Mouse (Mus musculus): ENCODE measurements around the gene Foxa2. TPM values are rescaled to one million over a fixed set of nuclear protein-coding genes. Genes with fewer than 3 reads are reported as not detected.

The Foxa2 gene
- total and polyA plus RNA-seq, 3 experiments: 0.35 TPM; not detected in 2

DNA sequence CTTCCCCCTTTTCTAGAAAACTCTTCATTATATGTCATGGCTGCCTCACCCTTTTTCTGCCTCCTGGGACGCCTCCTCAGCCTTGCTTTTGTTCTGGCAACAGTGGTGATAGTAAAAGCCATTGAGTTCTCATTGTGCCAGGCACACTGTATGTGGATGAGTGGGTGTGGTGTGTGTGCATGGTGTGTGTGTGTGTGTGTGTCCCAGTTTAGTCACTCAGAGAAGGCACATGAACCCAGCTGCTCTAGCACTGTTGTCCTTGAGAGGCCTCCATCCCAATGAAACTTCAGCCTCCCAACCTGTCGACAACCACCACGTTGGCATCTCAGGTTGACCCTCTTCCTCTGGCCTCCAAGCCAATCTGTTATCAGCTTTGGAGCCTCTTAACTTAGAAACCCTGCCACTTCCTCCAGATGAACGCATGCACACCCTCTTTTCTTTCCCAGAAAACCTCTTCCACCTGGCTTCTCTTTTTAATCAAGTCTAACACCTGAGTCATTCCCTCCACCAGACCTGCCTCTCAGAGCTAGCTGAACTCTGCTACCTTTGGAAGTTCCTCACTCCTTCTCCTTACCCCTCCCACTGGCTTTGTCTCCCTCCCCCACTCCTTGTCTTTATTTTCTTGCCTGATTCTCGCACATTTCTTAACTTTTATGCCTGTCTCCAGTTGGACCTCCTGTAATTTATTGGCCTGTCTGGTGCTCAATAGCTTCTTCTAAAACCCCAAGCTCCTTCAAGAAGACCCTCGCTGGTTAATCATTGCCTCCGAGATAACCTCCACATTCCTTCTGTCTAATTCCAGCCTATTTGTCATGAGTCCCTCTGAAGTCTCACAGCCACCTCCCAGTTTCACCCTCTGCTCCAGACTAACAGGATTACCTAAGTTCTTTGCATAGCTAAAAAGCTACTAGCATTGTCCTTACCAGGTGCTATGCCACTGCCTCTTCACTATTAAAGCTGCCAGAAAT lies 41.9 kb downstream of the Foxa2 start:
- no peaks in the 10 kb centered on the region for H3K79me2 ChIP-seq (replicated peaks; ENCODE audit: control insufficient read depth, insufficient read depth, low read length)
- DNase-seq: no peak
- H3K4me1 ChIP-seq (ENCODE audit: control insufficient read depth, insufficient read depth, low read length): no peaks in the 10 kb centered on the region; the same call in 1 of the 2 replicates
- H3K27me3 ChIP-seq (ENCODE audit: control insufficient read depth, insufficient read depth, low read length): no peaks in the 10 kb centered on the region
- no peak for TF ChIP-seq CTCF (IDR thresholded peaks at IDR 0.05)
- no peak for TF ChIP-seq EP300 (IDR thresholded peaks at IDR 0.05; ENCODE audit: insufficient read depth, low read depth, low read length)
- no peak for TF ChIP-seq POLR2A (IDR thresholded peaks at IDR 0.05; ENCODE audit: insufficient read depth, low read depth, low read length)
- H3K36me3 ChIP-seq (ENCODE audit: control insufficient read depth, insufficient read depth, low read length): no peaks in the 10 kb centered on the region
- H3K4me3 ChIP-seq: no peak overlapping the region
- no peak overlapping the region for H3K9ac ChIP-seq (ENCODE audit: low read depth, low read length)
- 40% methylated on average over 7 of the region's 7 CpGs for WGBS
- intact Hi-C loops (cut with DNase I): no loop called here
- H3K27ac ChIP-seq: no peak overlapping the region

DNA sequence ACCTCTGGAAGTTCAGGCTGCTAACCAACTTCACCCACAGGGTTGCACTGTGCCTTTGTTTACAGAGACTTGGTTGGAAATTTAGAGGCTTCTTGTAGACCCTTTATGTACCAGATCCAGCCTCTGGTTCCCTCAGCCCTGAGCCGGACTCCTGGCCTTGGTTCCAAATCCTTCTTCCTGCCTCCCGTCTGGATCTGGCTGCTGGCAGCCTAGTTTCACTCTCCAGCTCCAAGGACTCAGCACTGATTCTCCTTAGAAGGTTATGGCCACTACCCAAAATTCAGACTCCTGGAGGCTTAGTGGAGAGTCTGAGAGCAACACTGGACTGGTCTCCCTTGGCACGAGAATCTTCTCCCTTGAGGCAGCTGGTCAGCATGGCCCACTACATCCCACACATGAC lies 43.3 kb downstream of the Foxa2 start:
- H3K9ac ChIP-seq (ENCODE audit: low read depth, low read length): no peak overlapping the region
- H3K27ac ChIP-seq: no peak overlapping the region
- DNase-seq: no peak
- H3K27me3 ChIP-seq (ENCODE audit: control insufficient read depth, insufficient read depth, low read length): no peaks in the 10 kb centered on the region
- no peaks in the 10 kb centered on the region for H3K36me3 ChIP-seq (ENCODE audit: control insufficient read depth, insufficient read depth, low read length)
- TF ChIP-seq POLR2A (IDR thresholded peaks at IDR 0.05; ENCODE audit: insufficient read depth, low read depth, low read length): no peak
- TF ChIP-seq CTCF (IDR thresholded peaks at IDR 0.05): no peak
- no peak for TF ChIP-seq EP300 (IDR thresholded peaks at IDR 0.05; ENCODE audit: insufficient read depth, low read depth, low read length)
- intact Hi-C loops (cut with DNase I): no loop called here
- no peaks in the 10 kb centered on the region for H3K79me2 ChIP-seq (replicated peaks; ENCODE audit: control insufficient read depth, insufficient read depth, low read length)
- H3K4me3 ChIP-seq: no peak overlapping the region
- H3K4me1 ChIP-seq (ENCODE audit: control insufficient read depth, insufficient read depth, low read length): no peaks in the 10 kb centered on the region; the same call in 1 of the 2 replicates
- WGBS: 70% methylated on average over 3 of the region's 3 CpGs

DNA sequence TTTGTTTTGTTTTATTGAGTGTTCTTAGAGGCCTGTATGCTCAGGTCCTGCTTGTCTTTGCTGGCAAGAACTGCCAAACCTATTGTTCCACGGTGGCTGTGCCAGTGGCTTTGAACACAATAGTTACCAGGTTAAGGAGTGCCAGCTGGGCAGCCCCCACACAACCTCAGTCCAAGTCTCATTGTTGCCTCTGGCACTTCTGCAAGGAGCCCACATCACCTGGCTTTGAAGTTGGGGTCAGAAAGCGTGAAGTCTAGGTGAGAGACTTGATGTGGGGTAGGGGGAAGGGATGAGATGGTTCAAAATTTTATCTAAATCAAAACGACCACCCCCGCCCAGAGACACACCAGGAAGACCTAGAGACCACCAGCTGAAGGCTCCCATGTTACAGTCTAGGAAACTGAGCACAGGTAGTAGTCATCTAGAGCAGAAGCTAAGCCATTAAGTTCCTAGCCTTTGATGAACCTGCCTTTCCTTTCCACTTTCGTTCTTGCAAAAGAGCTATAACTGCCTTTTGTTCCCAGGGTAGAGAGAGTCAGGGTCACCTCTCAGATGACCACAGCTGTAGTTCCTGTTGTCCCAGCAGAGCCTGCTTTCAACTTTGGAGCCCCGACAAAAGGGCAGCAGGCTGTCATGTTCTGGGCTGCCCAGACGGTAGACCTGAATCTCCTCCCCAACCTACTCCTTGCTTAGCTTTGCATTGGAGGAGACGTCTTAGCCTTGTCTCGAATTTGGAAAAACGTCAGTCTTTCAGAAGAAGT lies 48.4 kb downstream of the Foxa2 start:
- Histone ChIP-seq H3K9ac (ENCODE audit: low read depth, low read length) (no peak overlapping the region), H3K36me3 (ENCODE audit: control insufficient read depth, insufficient read depth, low read length) (no peaks in the 10 kb centered on the region), H3K4me3 (no peak overlapping the region), H3K27ac (no peak overlapping the region), H3K4me1 (ENCODE audit: control insufficient read depth, insufficient read depth, low read length) (no peaks in the 10 kb centered on the region), H3K27me3 (ENCODE audit: control insufficient read depth, insufficient read depth, low read length) (no peaks in the 10 kb centered on the region), H3K79me2 (replicated peaks; ENCODE audit: control insufficient read depth, insufficient read depth, low read length) (no peaks in the 10 kb centered on the region)
- intact Hi-C loops (cut with DNase I): no loop called here
- DNase-seq: no peak
- no peak for TF ChIP-seq POLR2A (IDR thresholded peaks at IDR 0.05; ENCODE audit: insufficient read depth, low read depth, low read length)
- TF ChIP-seq CTCF (IDR thresholded peaks at IDR 0.05): no peak
- TF ChIP-seq EP300 (IDR thresholded peaks at IDR 0.05; ENCODE audit: insufficient read depth, low read depth, low read length): no peak
- WGBS: 68% methylated on average over 10 of the region's 10 CpGs

DNA sequence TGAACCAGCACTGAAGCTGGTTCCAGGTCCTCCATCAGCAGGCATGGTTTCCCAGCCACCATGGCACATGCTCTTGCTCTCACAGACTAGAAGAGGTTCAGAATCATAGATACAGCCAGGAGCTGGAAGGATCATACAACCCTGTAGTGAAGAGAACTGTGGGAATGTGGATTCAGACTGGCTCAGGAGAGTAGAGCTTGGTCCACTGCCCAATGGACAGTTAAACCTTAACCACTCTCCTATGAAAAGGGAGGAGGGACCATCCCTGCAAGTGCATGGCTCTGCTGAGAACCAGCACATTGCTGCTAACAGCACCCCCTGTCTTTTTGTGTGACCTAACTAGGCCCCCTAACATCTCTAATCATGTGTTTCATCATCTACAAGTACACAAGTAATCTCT lies 50.0 kb downstream of the Foxa2 start:
- no peak for DNase-seq
- Histone ChIP-seq H3K27me3 (ENCODE audit: control insufficient read depth, insufficient read depth, low read length) (no peaks in the 10 kb centered on the region), H3K9ac (ENCODE audit: low read depth, low read length) (no peak overlapping the region), H3K36me3 (ENCODE audit: control insufficient read depth, insufficient read depth, low read length) (no peaks in the 10 kb centered on the region), H3K4me3 (no peak overlapping the region), H3K27ac (no peak overlapping the region), H3K79me2 (replicated peaks; ENCODE audit: control insufficient read depth, insufficient read depth, low read length) (no peaks in the 10 kb centered on the region), H3K4me1 (ENCODE audit: control insufficient read depth, insufficient read depth, low read length) (no peaks in the 10 kb centered on the region)
- intact Hi-C loops (cut with DNase I): no loop called here
- TF ChIP-seq EP300 (IDR thresholded peaks at IDR 0.05; ENCODE audit: insufficient read depth, low read depth, low read length) (no peak), POLR2A (IDR thresholded peaks at IDR 0.05; ENCODE audit: insufficient read depth, low read depth, low read length) (no peak), CTCF (IDR thresholded peaks at IDR 0.05) (no peak)

DNA sequence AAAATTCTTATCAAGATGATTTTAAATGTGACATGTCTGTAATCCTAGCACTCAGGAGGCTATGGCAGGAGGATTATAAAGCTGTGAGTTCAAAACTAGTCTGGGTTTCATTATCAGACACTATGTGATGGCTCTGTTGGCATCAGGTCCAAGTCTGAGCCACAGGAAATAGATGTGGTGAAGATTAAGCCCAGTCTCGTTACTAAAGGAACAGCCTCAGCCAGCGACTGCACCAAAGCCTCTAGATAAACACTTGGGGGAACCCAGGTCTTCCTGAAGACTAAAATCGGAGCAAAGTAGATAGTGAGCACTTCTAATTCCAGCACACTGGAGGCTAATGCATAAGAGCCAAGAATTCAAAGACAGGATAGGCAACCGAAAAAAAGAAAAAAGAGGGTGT lies 52.9 kb downstream of the Foxa2 start:
- Histone ChIP-seq H3K4me1 (ENCODE audit: control insufficient read depth, insufficient read depth, low read length) (no peaks in the 10 kb centered on the region), H3K9ac (ENCODE audit: low read depth, low read length) (no peak overlapping the region), H3K27ac (no peak overlapping the region), H3K79me2 (replicated peaks; ENCODE audit: control insufficient read depth, insufficient read depth, low read length) (no peaks in the 10 kb centered on the region), H3K27me3 (ENCODE audit: control insufficient read depth, insufficient read depth, low read length) (no peaks in the 10 kb centered on the region), H3K36me3 (ENCODE audit: control insufficient read depth, insufficient read depth, low read length) (no peaks in the 10 kb centered on the region), H3K4me3 (no peak overlapping the region)
- intact Hi-C loops (cut with DNase I): no loop called here
- DNase-seq: no peak
- WGBS: 27% methylated on average over 4 of the region's 4 CpGs
- TF ChIP-seq EP300 (IDR thresholded peaks at IDR 0.05; ENCODE audit: insufficient read depth, low read depth, low read length): no peak
- TF ChIP-seq CTCF (IDR thresholded peaks at IDR 0.05): no peak
- no peak for TF ChIP-seq POLR2A (IDR thresholded peaks at IDR 0.05; ENCODE audit: insufficient read depth, low read depth, low read length)

Measured in heart, adult 2 months (tissue).